Mouse (Mus musculus) embryo, embryonic 10 days (tissue): ENCODE data around the gene Fam69a.
A peak's percentile ranks its signal among the peaks of the same experiment; 100 is the strongest.
"Not testable (repeated sequence)": the region's sequence is repeated elsewhere in the genome, so short reads cannot be mapped to it uniquely, and the experiment has no call there.

Experiments
- DNase-seq: peaks from one replicate; pipeline ENCODE4 v3.0.0-alpha.2; 2015; ENCODE audit warnings: low spot score

Gene Fam69a

GRCm38 (mm10) chr5:107946475-107946874 is 40.4 kb downstream of the Fam69a start:
- no peak for DNase-seq

GRCm38 (mm10) chr5:107943526-107943925 is 43.4 kb downstream of the Fam69a start:
- DNase-seq, result no peak

DNA sequence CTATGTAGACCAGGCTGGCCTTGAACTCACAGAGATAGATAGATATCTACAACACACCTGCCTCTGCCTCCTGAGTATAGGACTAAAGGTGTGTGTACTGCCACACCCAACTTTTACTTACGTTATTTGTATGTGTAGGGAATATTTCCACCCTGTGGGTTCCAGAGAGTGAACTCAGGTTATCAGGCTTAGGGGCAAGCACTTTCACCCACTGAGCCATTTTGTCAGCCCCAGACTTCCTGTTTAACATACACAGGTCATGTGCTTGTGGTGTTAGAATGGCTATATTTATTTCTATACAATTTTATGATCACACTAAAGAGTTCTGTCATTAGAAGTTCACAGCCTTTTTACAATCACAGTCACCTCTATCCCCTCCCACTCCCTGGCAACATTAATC is 43.9 kb downstream of the Fam69a start:
- DNase-seq, result no peak

- DNase-seq, result no peak
Measured at GRCm38 (mm10) chr5:107941222-107941621, 45.7 kb downstream of the Fam69a start.

DNA sequence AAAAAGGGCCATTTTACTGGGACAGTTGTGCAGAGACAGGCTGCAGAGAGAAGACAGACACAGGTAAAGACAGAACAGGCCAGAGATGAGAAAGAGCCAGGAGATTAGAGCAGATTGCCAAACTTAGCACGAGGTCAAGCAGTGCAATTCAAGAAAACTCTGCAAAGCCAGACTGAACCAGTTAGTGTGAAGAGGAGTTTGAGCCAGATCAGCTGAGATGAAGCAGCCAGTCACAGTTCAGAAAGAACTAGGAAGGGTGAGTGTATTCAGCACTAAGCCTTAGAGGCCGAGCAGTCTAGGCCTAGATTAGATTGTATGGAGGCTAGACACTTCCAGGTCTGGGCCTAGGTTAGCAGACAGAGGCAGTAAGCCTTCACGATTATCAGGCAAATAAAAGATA is 47.2 kb downstream of the Fam69a start:
- DNase-seq, result no peak

DNA sequence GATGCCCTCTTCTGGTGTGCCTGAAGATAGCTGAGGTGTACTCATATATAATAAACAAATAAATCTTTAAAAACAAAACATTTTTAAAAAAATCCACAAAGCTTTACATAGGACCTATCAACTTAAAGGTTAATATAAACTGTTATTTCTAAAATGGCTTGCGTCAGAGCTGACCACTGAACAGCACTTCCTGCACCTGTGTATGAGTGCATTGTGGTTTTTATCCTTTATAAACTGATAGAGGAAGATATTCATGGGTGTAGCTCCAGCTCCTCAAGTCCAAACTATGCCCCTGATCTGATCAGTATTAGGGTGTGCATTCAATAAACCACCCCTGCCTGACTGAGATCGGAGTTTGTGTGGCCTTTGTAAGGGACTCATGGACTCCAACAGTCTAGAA is 48.0 kb downstream of the Fam69a start:
- DNase-seq, result no peak

DNA sequence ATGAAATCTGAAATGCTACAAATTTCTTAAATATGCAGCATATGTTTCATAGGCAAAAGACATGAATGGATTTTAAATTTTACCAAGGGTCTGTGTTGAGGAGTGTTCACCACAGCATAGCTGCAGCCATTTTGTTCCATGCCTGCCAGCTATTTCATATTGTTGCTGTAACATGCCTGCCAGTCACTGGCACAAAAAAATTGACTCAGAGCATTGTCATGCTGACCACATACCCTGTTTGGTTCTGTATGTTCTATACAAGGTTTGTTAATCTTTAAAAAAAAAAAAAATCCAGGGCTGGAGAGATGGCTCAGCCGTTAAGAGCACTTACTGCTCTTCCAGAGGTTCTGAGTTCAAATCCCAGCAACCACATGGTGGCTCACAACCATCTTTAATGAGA is 48.4 kb downstream of the Fam69a start:
- DNase-seq, result not testable (repeated sequence)

DNA sequence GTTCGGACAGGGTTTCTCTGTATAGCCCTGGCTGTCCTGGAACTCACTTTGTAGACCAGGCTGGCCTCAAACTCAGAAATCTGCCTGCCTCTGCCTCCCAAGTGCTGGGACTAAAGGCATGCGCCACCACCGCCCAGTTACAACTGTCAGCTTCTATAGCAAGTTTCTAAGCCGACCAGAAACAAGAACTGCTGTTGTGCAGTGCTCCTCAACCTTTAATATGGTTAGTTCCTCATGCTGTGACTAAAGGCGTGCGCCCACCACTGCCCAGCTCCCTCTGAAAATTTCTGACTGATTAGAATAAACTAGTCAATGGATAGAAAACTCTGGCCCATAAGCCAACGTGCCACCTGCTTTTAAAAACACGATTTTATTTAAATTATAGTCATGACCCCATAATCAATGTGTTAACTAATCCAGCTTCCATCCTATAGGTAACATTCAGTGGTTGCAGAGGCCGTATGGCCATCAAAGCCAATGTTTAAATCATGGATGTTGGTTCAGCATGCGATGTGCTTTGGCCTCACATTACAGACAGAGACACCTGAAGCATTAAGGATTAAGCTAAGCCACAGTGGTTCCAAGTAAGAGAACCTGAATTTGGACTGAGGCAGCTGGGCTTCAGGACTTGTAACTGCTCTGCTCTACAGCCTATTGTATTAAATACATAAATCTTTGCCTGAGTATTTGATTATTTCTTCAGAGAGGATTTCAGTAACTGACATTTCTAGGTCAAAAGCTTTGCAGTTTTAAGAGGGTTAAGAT is 50.1 kb downstream of the Fam69a start:
- no peak for DNase-seq

GRCm38 (mm10) chr5:107934770-107935543 is 51.9 kb downstream of the Fam69a start:
- no peak for DNase-seq

DNA sequence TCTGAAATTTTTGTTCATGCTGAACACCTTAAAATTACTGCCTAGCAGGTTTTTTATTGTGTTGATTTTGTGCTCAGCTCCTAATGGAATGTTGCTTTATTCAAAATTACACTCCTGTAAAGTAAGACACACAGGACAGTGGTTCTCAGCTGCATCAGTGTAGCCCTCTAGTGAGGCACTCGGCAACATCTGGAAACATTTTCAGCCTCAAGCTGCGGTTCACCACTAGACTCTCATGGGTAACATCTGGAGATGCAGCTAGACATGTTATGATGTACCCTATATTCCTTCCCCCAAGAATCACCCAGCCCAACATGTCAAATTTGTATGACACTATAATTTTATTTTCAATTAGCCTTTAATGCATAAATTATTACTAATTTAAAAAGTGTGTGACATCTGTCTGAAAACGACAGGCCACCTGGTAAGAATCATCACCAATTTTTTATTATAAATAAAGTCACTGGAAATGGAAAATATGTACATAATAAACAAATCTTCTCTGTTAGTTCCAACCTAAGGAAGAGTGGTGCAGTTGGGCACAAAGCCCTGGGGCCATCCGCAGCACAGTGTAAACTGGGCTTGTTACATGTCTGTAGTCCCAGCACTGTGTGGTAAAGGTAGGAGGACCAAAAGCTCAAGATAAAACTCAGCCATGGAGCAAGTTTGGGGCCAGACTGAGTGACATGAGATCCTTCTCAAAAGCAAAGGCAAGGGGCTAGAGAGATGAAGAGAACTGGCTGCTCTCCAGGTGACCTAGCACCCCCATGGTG is 53.5 kb downstream of the Fam69a start:
- DNase-seq, result peak; percentile 45

DNA sequence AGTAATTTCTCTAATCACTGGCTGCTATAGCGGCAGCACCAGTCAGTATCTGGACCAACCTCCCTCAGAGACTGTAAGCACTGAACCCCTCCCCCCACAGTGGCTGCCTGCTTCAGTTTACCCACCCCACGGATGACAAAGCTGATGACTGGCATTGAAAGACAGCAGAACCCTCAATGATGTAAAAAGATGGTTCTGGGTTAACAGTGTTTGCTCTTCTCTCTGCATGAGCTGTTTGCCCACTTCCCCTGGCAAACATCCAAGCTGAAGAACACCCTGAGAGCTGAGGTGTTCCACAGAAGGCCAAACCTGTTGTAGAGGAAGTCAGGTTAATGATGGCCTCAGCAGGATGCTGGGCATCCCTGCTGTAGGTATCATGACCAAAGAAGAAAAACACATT is 54.3 kb downstream of the Fam69a start:
- no peak for DNase-seq

- no peak for DNase-seq
Measured at GRCm38 (mm10) chr5:107926550-107927249, 60.2 kb downstream of the Fam69a start.

GRCm38 (mm10) chr5:107924564-107924963 is 62.3 kb downstream of the Fam69a start:
- DNase-seq, result no peak

GRCm38 (mm10) chr5:107922836-107923235 is 64.0 kb downstream of the Fam69a start:
- no peak for DNase-seq

GRCm38 (mm10) chr5:107921400-107922252 is 65.3 kb downstream of the Fam69a start:
- DNase-seq, result peak; percentile 83

GRCm38 (mm10) chr5:107915280-107915679 is 71.6 kb downstream of the Fam69a start:
- no peak for DNase-seq

- DNase-seq, result no peak
Measured at GRCm38 (mm10) chr5:107911012-107911411, 75.9 kb downstream of the Fam69a start.

- no peak for DNase-seq
Measured at GRCm38 (mm10) chr5:107910084-107910616, 76.7 kb downstream of the Fam69a start.

DNA sequence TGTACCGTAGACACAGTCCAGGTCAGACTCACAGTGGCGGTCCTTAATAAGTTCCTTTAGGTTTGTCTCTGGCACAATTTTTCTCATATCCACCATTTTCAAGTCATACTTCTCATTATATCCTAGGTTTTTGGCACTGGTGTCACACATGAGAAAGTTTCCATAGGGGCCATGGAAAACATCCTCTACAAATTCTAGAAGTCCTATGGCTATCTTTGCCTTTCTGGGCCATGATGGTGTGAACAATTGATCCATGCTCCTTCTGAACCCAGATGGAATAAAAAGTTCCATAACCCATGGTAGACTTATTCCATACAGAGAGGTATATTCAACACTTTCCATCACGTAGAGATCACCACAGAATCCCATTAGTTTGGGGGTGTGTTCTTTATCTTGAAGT is 77.2 kb downstream of the Fam69a start:
- no peak for DNase-seq

DNA sequence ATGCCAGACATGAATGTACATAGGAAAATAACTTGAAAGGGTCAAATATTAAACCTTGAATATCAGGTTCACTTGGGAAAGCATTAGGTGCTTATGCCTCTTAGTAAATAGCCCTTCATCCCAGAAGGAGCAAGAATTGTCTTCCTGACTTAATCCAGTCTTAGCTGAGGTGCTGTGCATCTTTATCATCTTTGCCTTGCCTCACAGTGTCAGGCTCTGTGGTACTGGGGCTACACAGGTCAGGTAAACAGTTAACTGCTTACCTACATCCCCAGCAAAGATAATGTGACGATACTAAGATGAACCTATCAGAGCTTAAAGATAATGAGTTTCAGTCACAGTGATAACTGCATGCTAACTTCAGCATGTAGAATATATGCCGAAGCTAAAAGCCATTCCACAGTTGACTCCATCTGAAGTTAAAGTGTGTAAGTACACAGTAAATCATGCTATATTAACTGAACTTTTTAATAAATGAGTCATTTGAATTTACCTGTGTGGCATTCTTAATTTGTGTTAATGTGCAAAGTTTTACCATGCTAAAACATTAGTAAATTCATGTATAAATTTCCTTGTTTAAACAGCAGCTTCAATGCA is 78.3 kb downstream of the Fam69a start:
- DNase-seq, result no peak
